Mouse (Mus musculus) layer of hippocampus, adult 9-11 months (tissue): Measurements from ENCODE around the gene Stim1.
A peak's percentile ranks its signal among the peaks of the same experiment; 100 is the strongest.
"Not testable (repeated sequence)": the region's sequence is repeated elsewhere in the genome, so short reads cannot be mapped to it uniquely, and the experiment has no call there.

Experiments
- DNase-seq: peaks from one replicate; pipeline ENCODE4 v3.0.0; 2022

Gene Stim1

GRCm38 (mm10) chr7:102370526-102370925, 102.9 kb downstream of the Stim1 start:
- DNase-seq = no peak

DNA sequence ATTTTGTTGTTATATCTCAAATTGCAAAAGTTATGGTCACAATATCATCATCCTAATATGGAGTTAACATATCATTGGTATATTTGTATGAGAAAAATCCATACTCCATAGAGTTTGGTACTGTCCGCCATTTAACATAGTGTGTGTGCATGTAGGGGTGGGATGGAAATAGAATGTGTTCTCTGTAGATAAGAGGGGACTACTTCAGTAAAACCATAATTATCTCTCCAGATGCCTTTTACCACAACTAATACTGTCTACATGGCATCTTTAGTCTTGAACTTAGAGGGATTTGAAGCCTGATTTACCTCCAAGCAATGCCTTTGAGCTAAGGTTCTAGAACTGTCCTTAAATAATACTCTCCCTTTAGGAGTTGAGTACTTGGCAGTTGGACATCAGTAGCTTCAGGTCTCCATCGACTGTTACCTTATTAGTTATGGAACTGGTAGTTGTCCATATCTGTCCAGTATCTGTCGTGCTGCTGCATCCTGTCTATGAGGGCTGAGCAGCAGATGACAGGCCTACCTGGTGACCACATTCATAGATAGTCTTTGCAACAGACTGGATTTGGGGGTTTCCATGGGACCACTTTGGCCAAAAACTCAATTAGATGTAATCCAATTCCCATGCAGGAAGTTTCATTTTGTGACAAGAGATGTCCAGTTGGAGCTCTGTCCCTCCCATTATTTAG, 105.9 kb downstream of the Stim1 start:
- DNase-seq = no peak

DNA sequence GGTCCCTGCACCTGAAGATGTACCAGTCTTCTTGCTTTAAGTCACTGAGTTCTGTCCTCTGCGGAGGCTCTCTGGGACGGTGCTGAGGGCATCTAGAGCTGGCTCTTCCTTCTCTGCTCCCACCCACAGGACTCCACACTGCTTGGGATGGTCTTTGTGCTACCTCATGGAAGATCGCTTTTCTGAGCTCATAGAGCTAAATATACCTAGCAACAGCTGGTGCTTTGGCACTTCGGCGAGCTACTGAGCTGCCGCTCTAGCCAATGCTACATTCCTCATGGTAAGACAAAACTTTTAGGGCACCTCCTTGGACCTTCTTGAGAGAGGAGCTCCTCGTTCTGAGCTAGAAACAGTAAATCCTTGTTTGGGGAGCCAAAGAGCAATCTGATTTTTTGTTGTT, 115.6 kb downstream of the Stim1 start:
- no peak for DNase-seq

GRCm38 (mm10) chr7:102385973-102386372, 118.4 kb downstream of the Stim1 start:
- no peak for DNase-seq

DNA sequence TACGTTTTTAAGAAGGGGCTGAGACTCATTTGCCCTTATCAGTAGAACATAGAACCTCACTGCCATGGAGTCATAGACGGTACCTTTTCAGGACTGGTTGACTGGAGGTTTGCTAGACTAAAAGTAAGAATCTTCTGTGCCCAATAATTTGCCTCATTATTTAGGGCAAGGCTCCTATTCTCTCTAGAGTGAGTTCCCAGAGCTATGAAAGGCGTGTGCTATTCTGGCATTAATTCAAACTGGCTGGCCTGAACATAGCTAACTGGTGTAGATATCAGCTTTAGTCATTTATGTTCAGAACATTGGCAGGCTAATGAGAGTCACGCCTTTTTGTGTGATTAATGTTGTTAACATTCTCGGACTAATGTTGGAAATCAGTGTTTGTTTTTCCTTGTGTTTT, 121.5 kb downstream of the Stim1 start:
- DNase-seq = peak; percentile 10

DNA sequence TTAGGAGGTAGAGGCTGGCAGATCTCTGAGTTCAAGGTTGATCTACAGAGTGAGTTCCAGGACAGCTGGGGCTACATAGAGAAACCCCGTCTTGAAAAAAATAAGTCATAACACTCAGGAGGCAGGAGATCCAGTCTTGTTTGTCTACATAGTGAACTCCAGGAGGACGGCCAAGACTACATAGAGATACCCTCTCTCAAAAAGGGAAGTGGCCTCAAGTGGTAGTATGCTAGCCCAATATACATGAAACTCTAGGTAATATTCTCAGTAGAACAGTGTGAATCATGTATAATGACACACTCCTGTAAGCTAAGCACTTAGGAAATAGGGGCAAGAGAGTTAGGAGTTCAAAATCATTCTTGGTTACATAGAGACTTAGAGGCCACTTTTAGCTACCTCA, 126.3 kb downstream of the Stim1 start:
- DNase-seq = no peak

DNA sequence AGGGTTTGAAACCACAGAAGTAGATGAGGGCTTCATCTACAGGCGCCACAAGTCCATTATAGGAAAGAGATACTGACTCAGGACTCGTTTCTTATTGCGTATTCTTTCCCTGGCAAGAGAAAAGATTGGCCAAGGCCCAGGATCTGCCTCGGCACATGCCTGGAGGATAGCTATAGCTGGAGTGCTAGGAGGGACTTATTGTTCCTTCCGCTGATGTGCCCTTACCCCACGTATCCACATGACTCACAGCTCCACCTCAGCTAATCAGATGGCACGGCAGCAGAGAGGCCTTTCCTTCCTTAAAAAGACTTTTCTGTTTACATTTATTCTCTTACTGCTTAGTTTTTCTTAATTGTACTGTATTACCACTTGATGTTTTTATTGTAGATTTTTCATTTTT, 128.3 kb downstream of the Stim1 start:
- DNase-seq = no peak

DNA sequence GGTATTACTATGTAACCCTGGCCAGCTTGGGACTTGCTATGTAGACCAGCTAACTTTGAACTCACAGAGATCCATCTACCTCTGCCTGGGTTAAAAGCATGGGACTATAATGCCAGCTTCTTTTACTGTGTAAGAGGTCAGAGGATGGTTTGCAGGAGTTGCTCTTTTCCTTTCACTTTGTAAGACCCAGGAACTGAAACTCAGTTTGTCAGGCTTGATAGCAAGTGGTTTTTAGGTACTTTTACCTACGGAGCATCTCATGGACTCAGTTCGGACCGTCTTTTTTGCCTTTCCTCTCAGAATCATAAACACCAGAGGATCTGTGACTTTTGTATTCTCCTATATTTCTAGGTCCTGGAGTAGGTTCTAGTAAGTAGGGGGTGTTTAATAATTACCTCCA, 128.7 kb downstream of the Stim1 start:
- DNase-seq = no peak

DNA sequence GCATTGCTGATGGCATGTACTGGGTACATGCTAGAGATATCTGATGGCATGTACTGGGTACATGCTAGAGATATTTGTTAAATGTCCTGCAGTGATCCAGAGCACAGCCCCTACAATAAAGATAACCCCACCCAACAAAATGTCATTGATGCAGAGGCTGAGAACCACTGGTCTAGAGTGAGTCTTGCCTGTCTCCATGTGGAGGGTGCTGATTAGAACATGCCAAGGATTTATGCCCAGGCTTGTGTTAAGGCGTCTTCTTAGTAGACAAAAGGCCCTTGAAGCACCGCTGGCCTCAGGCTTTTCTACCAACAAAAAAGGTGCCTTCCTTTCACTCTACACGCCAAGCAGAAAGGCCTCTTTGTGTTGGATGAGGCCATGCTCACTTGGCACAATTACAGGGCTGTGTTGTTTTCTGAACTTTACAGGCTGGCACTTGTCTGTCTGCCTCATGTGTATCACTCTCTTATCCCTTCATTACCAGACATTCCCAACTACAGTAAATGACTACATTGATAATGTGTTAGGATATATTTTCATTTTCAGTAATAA, 131.7 kb downstream of the Stim1 start:
- DNase-seq = peak; percentile 11

DNA sequence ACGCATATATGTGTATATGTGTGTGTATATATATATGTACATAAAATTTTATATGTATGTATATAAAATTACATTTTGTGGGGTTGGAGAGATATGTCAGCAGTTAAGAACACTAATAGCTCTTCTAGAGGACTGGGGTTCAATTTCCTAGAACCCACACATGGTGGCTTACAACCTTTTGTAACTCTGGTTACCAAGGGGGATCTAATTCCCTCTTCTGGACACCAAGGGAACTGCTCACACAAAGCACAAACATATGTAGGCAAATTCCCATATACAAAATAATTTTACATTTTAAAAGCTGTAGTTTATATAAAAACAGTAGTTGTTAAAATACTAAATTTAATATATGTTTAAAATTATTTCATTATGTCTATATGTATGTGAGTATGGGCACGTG, 136.5 kb downstream of the Stim1 start:
- no peak for DNase-seq

- DNase-seq = no peak
Observed at GRCm38 (mm10) chr7:102407440-102407839, 139.8 kb downstream of the Stim1 start.

DNA sequence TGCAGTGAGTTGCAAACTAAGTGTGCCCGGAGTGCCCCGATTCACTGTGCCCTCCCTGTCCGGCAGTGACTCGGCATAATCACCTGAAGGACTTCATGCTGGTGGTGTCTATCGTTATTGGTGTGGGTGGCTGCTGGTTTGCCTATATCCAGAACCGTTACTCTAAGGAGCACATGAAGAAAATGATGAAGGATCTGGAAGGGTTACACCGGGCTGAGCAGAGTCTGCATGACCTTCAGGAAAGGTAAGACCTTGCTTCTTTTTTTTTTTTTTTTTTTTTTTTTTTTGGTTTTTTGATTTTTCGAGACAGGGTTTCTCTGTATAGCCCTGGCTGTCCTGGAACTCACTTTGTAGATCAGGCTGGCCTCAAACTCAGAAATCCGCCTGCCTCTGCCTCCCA, 147.7 kb downstream of the Stim1 start:
- not testable (repeated sequence) for DNase-seq

DNA sequence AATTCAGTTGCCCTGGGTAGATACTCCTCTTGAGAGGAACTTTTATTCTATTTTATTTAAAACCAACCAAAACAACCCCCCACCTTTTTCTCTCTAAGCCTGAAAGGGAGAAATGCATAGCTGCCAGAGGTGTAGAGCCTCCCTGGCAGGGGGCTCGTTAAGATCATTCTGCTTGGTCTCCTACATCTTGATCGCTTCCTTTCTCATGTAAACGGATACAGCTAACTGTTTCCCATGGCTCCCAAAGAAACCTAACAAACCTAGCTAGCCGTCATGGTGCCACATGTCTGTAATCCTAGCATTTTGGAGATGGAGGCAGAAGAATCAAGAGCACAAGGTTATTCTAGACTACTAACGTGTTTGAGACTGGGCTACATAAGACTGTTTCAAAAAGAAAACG, 148.2 kb downstream of the Stim1 start:
- no peak for DNase-seq

DNA sequence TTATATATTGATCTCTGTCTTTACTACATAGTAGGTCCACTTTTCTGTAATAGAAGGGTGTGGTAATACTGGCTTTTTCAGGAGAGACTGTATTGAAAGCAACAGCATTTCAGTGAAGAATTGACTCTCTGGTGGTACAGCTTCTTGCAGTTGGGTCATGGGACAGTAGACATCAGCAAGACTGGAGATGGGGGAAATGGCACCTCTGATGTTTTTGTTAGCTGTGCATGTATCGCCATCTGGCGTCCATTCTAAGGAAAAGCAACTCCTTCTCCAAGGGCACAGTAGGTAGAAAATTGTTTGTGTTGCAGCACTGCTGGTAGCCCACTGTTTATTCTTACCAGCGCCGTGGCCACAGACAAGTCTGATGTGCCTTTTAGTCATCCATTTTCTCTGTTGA, 149.8 kb downstream of the Stim1 start:
- DNase-seq = peak; percentile 42

- DNase-seq = no peak
Observed at GRCm38 (mm10) chr7:102422036-102422435, 154.4 kb downstream of the Stim1 start.

DNA sequence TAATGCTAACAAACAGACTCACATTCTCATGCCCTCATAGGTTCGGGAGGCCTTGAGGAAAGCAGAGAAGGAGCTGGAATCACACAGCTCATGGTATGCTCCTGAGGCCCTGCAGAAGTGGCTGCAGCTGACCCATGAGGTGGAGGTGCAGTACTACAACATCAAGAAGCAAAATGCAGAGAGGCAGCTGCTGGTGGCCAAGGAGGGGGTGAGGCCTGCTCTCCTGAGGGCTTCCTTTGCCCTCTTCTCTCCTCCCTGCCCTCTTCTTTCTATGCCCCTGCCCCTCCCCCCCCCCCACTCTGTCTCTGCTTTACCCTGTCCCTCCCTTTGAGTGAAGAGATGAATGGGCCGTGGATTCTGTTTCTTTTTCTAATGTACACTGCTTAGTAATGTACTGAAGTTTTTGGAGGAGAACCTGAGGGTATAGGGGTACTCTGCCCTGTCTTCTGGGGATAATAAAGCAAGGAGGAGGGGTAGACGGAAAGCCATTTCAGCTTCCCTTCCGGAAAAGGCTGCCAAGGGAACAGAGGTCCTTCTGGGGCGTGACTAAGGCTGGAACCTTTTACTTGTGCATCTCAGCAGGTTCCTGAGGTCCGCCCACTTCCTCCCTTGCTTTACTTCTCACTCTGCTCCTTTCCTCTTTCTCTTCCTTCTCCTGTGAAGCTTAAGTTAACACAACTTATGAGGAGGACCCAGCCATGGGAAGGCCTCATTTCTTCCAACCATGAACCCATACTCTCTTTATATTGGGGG, 158.5 kb downstream of the Stim1 start:
- DNase-seq = no peak

GRCm38 (mm10) chr7:102434344-102434743, 166.7 kb downstream of the Stim1 start:
- DNase-seq = no peak

- no peak for DNase-seq
Observed at GRCm38 (mm10) chr7:102440822-102441656, 173.4 kb downstream of the Stim1 start.

GRCm38 (mm10) chr7:102441657-102442391, 174.2 kb downstream of the Stim1 start, which contains the start of gene Rrm1:
Rrm1 (plus strand) TSS chr7:102441695.
- DNase-seq = peak; percentile 96

DNA sequence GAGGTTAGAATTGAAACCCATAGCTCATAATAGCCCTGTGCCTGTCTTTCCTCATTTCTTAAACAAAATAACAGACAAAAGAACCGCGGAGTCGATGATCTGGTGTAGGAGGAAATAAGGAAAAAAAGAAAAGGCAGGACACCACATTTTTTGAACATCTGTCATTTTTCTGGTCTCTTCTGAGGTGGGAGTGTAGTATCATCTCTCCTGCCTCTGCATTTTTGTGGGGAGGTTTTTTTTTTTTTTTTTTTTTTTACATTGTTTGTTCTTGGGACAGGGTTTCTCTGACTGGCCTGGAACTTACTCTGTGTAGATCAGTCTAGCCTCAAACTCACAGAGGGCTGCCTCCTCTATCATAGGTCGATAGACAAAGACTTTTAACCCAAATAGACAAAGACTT, 174.8 kb downstream of the Stim1 start:
- DNase-seq = no peak

DNA sequence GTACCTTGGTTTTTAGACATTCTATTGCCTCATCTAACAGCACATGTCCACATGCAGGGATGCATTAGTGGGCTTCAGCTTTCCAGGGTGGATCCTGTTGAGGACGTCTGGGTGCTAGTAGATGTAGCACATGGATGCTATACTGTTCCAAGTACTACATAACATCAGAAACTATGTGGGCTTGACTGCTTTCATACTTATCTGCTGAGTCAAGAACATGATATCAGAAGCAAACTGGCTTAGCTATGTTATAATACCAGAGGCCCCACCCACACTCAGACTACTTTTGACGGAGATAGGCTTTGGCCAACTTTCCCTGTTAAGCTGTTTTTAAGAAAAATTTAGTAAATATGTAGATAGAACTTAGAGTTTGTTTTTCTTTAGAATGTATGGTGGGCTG, 176.7 kb downstream of the Stim1 start:
- no peak for DNase-seq

GRCm38 (mm10) chr7:102446438-102446837, 178.8 kb downstream of the Stim1 start:
- DNase-seq = no peak
